Comparison of ENCODE assay signal across 8 mouse cellular contexts in the genomic region with DNA sequence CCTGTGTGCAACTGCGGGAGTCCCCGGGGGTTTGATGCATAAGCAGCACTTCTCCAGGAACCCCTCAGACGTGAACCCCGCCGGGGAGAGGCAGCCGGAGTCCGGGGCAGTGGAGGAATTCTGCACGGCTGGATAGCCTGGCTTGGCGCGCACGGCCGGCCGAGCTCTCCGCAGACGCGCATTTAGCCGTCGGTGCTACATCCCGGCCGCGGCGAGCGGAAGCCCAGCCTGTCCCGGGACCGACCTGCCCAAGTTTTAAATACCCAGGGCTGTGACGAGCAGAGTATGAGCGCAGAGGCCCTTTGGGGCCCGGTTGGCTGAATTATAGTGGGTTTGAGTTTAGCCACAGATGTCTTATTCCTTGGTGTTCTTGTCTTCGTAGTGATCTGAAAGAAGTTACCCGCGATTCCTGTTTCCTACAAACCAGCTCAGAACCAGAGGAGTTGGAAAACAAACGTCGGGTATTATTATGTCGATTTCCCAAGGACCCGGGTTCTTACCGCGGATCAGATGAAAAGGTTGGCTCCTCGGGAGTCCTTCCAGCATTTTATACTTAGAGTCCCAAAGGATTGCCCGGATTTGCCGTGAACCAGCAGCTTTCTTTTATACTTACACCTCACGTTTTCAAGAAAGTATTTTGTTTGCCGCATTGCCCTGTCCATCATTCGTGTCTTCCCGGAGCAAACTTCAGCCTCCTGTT. TPM values are rescaled to one million over a fixed set of nuclear protein-coding genes. Genes with fewer than 3 reads are reported as not detected.
DNase-seq lines count a peak whose midpoint lies in the region; ATAC-seq and TF ChIP-seq lines count a peak whose summit lies in the region.

No protein-coding gene starts in this region.

- ATAC-seq in heart, embryonic 12.5 days (ENCODE audit: insufficient number of reproducible peaks, low FRiP score): peak; percentile 53
- ATAC-seq in embryonic facial prominence, embryonic 15.5 days (ENCODE audit: insufficient number of reproducible peaks, low FRiP score, low TSS enrichment, low read depth): peak; percentile 22; the same call in 1 of the 2 replicates
- ATAC-seq in kidney, embryonic 15.5 days (replicated peaks; ENCODE audit: low FRiP score): peak; percentile 24
- no peak; the same call in 1 of the 2 replicates for ATAC-seq in midbrain, embryonic 15.5 days (replicated peaks)
- no peak for ATAC-seq in activated CD4-positive, CD25-positive, alpha-beta regulatory T cell, adult 4 months

- H3K9me3 ChIP-seq in heart, embryonic 12.5 days (replicated peaks): no peaks in the 10 kb centered on the region
- no peaks in the 10 kb centered on the region for H3K9me3 ChIP-seq in embryonic facial prominence, embryonic 15.5 days (replicated peaks)
- H3K9me3 ChIP-seq in kidney, embryonic 15.5 days (replicated peaks): no peaks in the 10 kb centered on the region
- H3K9me3 ChIP-seq in midbrain, embryonic 15.5 days: no peaks in the 10 kb centered on the region

- H3K4me1 ChIP-seq in heart, embryonic 12.5 days (replicated peaks): peaks cover 21% of the 10 kb centered on the region
- peaks cover 24% of the 10 kb centered on the region for H3K4me1 ChIP-seq in embryonic facial prominence, embryonic 15.5 days
- peaks cover 27% of the 10 kb centered on the region for H3K4me1 ChIP-seq in kidney, embryonic 15.5 days
- peaks cover 15% of the 10 kb centered on the region for H3K4me1 ChIP-seq in midbrain, embryonic 15.5 days

- H3K4me2 ChIP-seq in heart, embryonic 12.5 days: peak overlapping the region; percentile 85
- peak overlapping the region; percentile 88 for H3K4me2 ChIP-seq in embryonic facial prominence, embryonic 15.5 days (replicated peaks)
- H3K4me2 ChIP-seq in kidney, embryonic 15.5 days: peak overlapping the region; percentile 82
- peak overlapping the region; percentile 82 for H3K4me2 ChIP-seq in midbrain, embryonic 15.5 days

- no peak for TF ChIP-seq CTCF in layer of hippocampus, adult 2 months (conservative IDR thresholded peaks at IDR 0.05)

- no peaks in the 10 kb centered on the region for H3K36me3 ChIP-seq in heart, embryonic 12.5 days
- no peaks in the 10 kb centered on the region for H3K36me3 ChIP-seq in embryonic facial prominence, embryonic 15.5 days
- no peaks in the 10 kb centered on the region for H3K36me3 ChIP-seq in kidney, embryonic 15.5 days
- no peaks in the 10 kb centered on the region for H3K36me3 ChIP-seq in midbrain, embryonic 15.5 days (replicated peaks)

- peaks cover 65% of the 10 kb centered on the region for H3K27me3 ChIP-seq in heart, embryonic 12.5 days (replicated peaks)
- H3K27me3 ChIP-seq in embryonic facial prominence, embryonic 15.5 days: peaks cover 79% of the 10 kb centered on the region
- peaks cover 88% of the 10 kb centered on the region for H3K27me3 ChIP-seq in kidney, embryonic 15.5 days
- H3K27me3 ChIP-seq in midbrain, embryonic 15.5 days (replicated peaks): peaks cover 76% of the 10 kb centered on the region

- intact Hi-C loops in left cerebral cortex, postnatal 25 days (cut with DNase I): no loop called here

- H3K27ac ChIP-seq in heart, embryonic 12.5 days (ENCODE audit: poor library complexity, severe bottlenecking): no peak overlapping the region
- no peak overlapping the region for H3K27ac ChIP-seq in embryonic facial prominence, embryonic 15.5 days (replicated peaks)
- peak overlapping the region; percentile 92 for H3K27ac ChIP-seq in kidney, embryonic 15.5 days
- H3K27ac ChIP-seq in midbrain, embryonic 15.5 days: no peak overlapping the region
- H3K27ac ChIP-seq in layer of hippocampus, adult 2 months: no peak overlapping the region

- H3K4me3 ChIP-seq in heart, embryonic 12.5 days: peak overlapping the region; percentile 50
- peak overlapping the region; percentile 51 for H3K4me3 ChIP-seq in embryonic facial prominence, embryonic 15.5 days (replicated peaks)
- H3K4me3 ChIP-seq in kidney, embryonic 15.5 days (replicated peaks): peak overlapping the region; percentile 58
- peak overlapping the region; percentile 47 for H3K4me3 ChIP-seq in midbrain, embryonic 15.5 days
- no peak overlapping the region for H3K4me3 ChIP-seq in layer of hippocampus, adult 2 months

- no peak for DNase-seq in heart, adult 8-10 months (ENCODE audit: low spot score)
- no peak for DNase-seq in left cerebral cortex, postnatal 25 days (ENCODE audit: low spot score in 2 of 2)
- no peak for DNase-seq in layer of hippocampus, adult 2 months (ENCODE audit: low spot score in 2 of 2)

- WGBS in heart, embryonic 12.5 days: under 1% methylated on average over 44 of the region's 44 CpGs
- WGBS in embryonic facial prominence, embryonic 15.5 days: 1% methylated on average over 44 of the region's 44 CpGs
- under 1% methylated on average over 44 of the region's 44 CpGs for WGBS in kidney, embryonic 15.5 days
- under 1% methylated on average over 44 of the region's 44 CpGs for WGBS in midbrain, embryonic 15.5 days

- H3K9ac ChIP-seq in heart, embryonic 12.5 days: no peak overlapping the region
- no peak overlapping the region for H3K9ac ChIP-seq in embryonic facial prominence, embryonic 15.5 days
- H3K9ac ChIP-seq in kidney, embryonic 15.5 days: peak overlapping the region; percentile 65
- no peak overlapping the region for H3K9ac ChIP-seq in midbrain, embryonic 15.5 days

RNA-seq across cellular contexts. Expression of a gene that starts 0.7 kb away (rescaled TPM):
- polyA plus RNA-seq in heart, embryonic 12.5 days (2016; fragmentation: Nextera tagmentation; extraction: Ambion mirVana): not detected in 2 replicates
- total RNA-seq in heart, adult 8-10 months (2022): not detected
- polyA plus RNA-seq in embryonic facial prominence, embryonic 15.5 days (2015; fragmentation: Nextera tagmentation; extraction: Ambion mirVana): 0.83 and 1.6 TPM in 2 replicates
- 10.7 and 11.8 TPM in 2 replicates for polyA plus RNA-seq in kidney, embryonic 15.5 days (2015; fragmentation: Nextera tagmentation; extraction: Ambion mirVana)
- 2.1 and 3.8 TPM in 2 replicates for polyA plus RNA-seq in midbrain, embryonic 15.5 days (2015; fragmentation: Nextera tagmentation; extraction: Ambion mirVana)
- under 1 TPM in 1 of 2 experiments, not detected in 1; 0.08 TPM for polyA plus RNA-seq in activated CD4-positive, CD25-positive, alpha-beta regulatory T cell, adult 4 months (2017; shearing (Covaris generic))
- under 1 TPM; 0.32 to 0.69 TPM for total RNA-seq in left cerebral cortex, postnatal 25 days (2021)
- not detected for total RNA-seq in layer of hippocampus, adult 2 months (2021)

Comparison
In these comparisons a context has a peak if more than half of its experiments do, and no peak if none do; other contexts are left out.
1. ATAC-seq: peak in heart, embryonic 12.5 days (single experiment), embryonic facial prominence, embryonic 15.5 days (single experiment) and kidney, embryonic 15.5 days (single experiment); none in midbrain, embryonic 15.5 days (single experiment) and activated CD4-positive, CD25-positive, alpha-beta regulatory T cell, adult 4 months (single experiment).
2. Peak in every context shown above with its lines, with median percentiles within 50 percentile points of each other: H3K4me2 ChIP-seq.